Mouse (Mus musculus): ENCODE measurements around the gene Luc7l3. TPM values are rescaled to one million over a fixed set of nuclear protein-coding genes. Genes with fewer than 3 reads are reported as not detected.
"Not testable (repeated sequence)": the region's sequence is repeated elsewhere in the genome, so short reads cannot be mapped to it uniquely, and the experiment has no call there.

The Luc7l3 gene
- total and polyA plus RNA-seq, 2 experiments = 4.6 to 20.1 TPM

- DNase-seq (ENCODE audit: extremely low read depth, low read depth, low spot score) = no peak
- WGBS = 98% methylated on average over 2 of the region's 2 CpGs
- Histone ChIP-seq H3K27ac (replicated peaks; ENCODE audit: insufficient read depth, low read depth, low read length) (no peak overlapping the region), H3K27me3 (ENCODE audit: control insufficient read depth, insufficient read depth, low read length) (no peaks in the 10 kb centered on the region), H3K36me3 (ENCODE audit: control insufficient read depth, insufficient read depth, low read length) (no peaks in the 10 kb centered on the region), H3K4me1 (ENCODE audit: control insufficient read depth, insufficient read depth, low read length) (peaks cover 15% of the 10 kb centered on the region; the same call in 1 of the 2 replicates), H3K4me3 (ENCODE audit: insufficient read depth, low read depth, low read length) (no peak overlapping the region), H3K79me2 (ENCODE audit: control insufficient read depth, insufficient read depth, low read length) (no peaks in the 10 kb centered on the region), H3K9ac (ENCODE audit: low read depth, low read length) (no peak overlapping the region)
- TF ChIP-seq CTCF (IDR thresholded peaks at IDR 0.05; ENCODE audit: low read depth, low read length) (no peak), POLR2A (IDR thresholded peaks at IDR 0.05; ENCODE audit: extremely low read depth, insufficient read depth, low read length) (no peak)
These were observed 50.8 kb downstream of the Luc7l3 start for GRCm38 (mm10) chr11:94271015-94271414.

GRCm38 (mm10) chr11:94269906-94270305 is 51.9 kb downstream of the Luc7l3 start:
- Histone ChIP-seq H3K4me3 (ENCODE audit: insufficient read depth, low read depth, low read length) (no peak overlapping the region), H3K4me1 (ENCODE audit: control insufficient read depth, insufficient read depth, low read length) (peaks cover 15% of the 10 kb centered on the region; the same call in 1 of the 2 replicates), H3K27ac (replicated peaks; ENCODE audit: insufficient read depth, low read depth, low read length) (no peak overlapping the region), H3K27me3 (ENCODE audit: control insufficient read depth, insufficient read depth, low read length) (no peaks in the 10 kb centered on the region), H3K79me2 (ENCODE audit: control insufficient read depth, insufficient read depth, low read length) (no peaks in the 10 kb centered on the region), H3K9ac (ENCODE audit: low read depth, low read length) (no peak overlapping the region), H3K36me3 (ENCODE audit: control insufficient read depth, insufficient read depth, low read length) (no peaks in the 10 kb centered on the region)
- DNase-seq (ENCODE audit: extremely low read depth, low read depth, low spot score) = no peak
- WGBS = 93% methylated on average over 7 of the region's 7 CpGs
- no peak for TF ChIP-seq CTCF (IDR thresholded peaks at IDR 0.05; ENCODE audit: low read depth, low read length)
- no peak for TF ChIP-seq POLR2A (IDR thresholded peaks at IDR 0.05; ENCODE audit: extremely low read depth, insufficient read depth, low read length)

- Histone ChIP-seq H3K36me3 (ENCODE audit: control insufficient read depth, insufficient read depth, low read length) (no peaks in the 10 kb centered on the region), H3K4me1 (ENCODE audit: control insufficient read depth, insufficient read depth, low read length) (peaks cover 9% of the 10 kb centered on the region; the same call in 1 of the 2 replicates), H3K9ac (ENCODE audit: low read depth, low read length) (no peak overlapping the region), H3K27ac (replicated peaks; ENCODE audit: insufficient read depth, low read depth, low read length) (no peak overlapping the region), H3K79me2 (ENCODE audit: control insufficient read depth, insufficient read depth, low read length) (no peaks in the 10 kb centered on the region), H3K4me3 (ENCODE audit: insufficient read depth, low read depth, low read length) (no peak overlapping the region), H3K27me3 (ENCODE audit: control insufficient read depth, insufficient read depth, low read length) (no peaks in the 10 kb centered on the region)
- DNase-seq (ENCODE audit: extremely low read depth, low read depth, low spot score) = no peak
- no peak for TF ChIP-seq POLR2A (IDR thresholded peaks at IDR 0.05; ENCODE audit: extremely low read depth, insufficient read depth, low read length)
- TF ChIP-seq CTCF (IDR thresholded peaks at IDR 0.05; ENCODE audit: low read depth, low read length) = no peak
These were observed 53.0 kb downstream of the Luc7l3 start for GRCm38 (mm10) chr11:94268761-94269160.

GRCm38 (mm10) chr11:94266155-94266554 is 55.6 kb downstream of the Luc7l3 start:
- not testable (repeated sequence) for H3K36me3 ChIP-seq (ENCODE audit: control insufficient read depth, insufficient read depth, low read length); H3K9ac ChIP-seq (ENCODE audit: low read depth, low read length); H3K4me3 ChIP-seq (ENCODE audit: insufficient read depth, low read depth, low read length); DNase-seq (ENCODE audit: extremely low read depth, low read depth, low spot score); H3K79me2 ChIP-seq (ENCODE audit: control insufficient read depth, insufficient read depth, low read length); H3K27me3 ChIP-seq (ENCODE audit: control insufficient read depth, insufficient read depth, low read length); H3K27ac ChIP-seq (replicated peaks; ENCODE audit: insufficient read depth, low read depth, low read length); H3K4me1 ChIP-seq (ENCODE audit: control insufficient read depth, insufficient read depth, low read length)
- WGBS = 81% methylated on average over 3 of the region's 3 CpGs

- peak; percentile 46; the same call in 1 of the 2 replicates for TF ChIP-seq CTCF (IDR thresholded peaks at IDR 0.05; ENCODE audit: low read depth, low read length)
- no peak for TF ChIP-seq POLR2A (IDR thresholded peaks at IDR 0.05; ENCODE audit: extremely low read depth, insufficient read depth, low read length)
- no peaks in the 10 kb centered on the region for H3K36me3 ChIP-seq (ENCODE audit: control insufficient read depth, insufficient read depth, low read length)
- no peaks in the 10 kb centered on the region for H3K4me1 ChIP-seq (ENCODE audit: control insufficient read depth, insufficient read depth, low read length)
- H3K27me3 ChIP-seq (ENCODE audit: control insufficient read depth, insufficient read depth, low read length) = no peaks in the 10 kb centered on the region
- WGBS = 6% methylated on average over 18 of the region's 18 CpGs
- peak; percentile 45 for DNase-seq (ENCODE audit: extremely low read depth, low read depth, low spot score)
- H3K4me3 ChIP-seq (ENCODE audit: insufficient read depth, low read depth, low read length) = peak overlapping the region; percentile 37
- no peak overlapping the region for H3K27ac ChIP-seq (replicated peaks; ENCODE audit: insufficient read depth, low read depth, low read length)
- H3K79me2 ChIP-seq (ENCODE audit: control insufficient read depth, insufficient read depth, low read length) = no peaks in the 10 kb centered on the region
- H3K9ac ChIP-seq (ENCODE audit: low read depth, low read length) = peak overlapping the region; percentile 33; the same call in 1 of the 2 replicates
These were observed 56.5 kb downstream of the Luc7l3 start for GRCm38 (mm10) chr11:94265134-94265785.

GRCm38 (mm10) chr11:94261585-94262370 is 60.0 kb downstream of the Luc7l3 start:
- 91% methylated on average over 6 of the region's 6 CpGs for WGBS
- Histone ChIP-seq H3K79me2 (ENCODE audit: control insufficient read depth, insufficient read depth, low read length) (no peaks in the 10 kb centered on the region), H3K27me3 (ENCODE audit: control insufficient read depth, insufficient read depth, low read length) (no peaks in the 10 kb centered on the region), H3K4me1 (ENCODE audit: control insufficient read depth, insufficient read depth, low read length) (no peaks in the 10 kb centered on the region), H3K36me3 (ENCODE audit: control insufficient read depth, insufficient read depth, low read length) (no peaks in the 10 kb centered on the region), H3K27ac (replicated peaks; ENCODE audit: insufficient read depth, low read depth, low read length) (no peak overlapping the region), H3K9ac (ENCODE audit: low read depth, low read length) (no peak overlapping the region), H3K4me3 (ENCODE audit: insufficient read depth, low read depth, low read length) (no peak overlapping the region)
- TF ChIP-seq CTCF (IDR thresholded peaks at IDR 0.05; ENCODE audit: low read depth, low read length) = no peak
- no peak for TF ChIP-seq POLR2A (IDR thresholded peaks at IDR 0.05; ENCODE audit: extremely low read depth, insufficient read depth, low read length)
- no peak for DNase-seq (ENCODE audit: extremely low read depth, low read depth, low spot score)

Measured in liver, adult 2 months (tissue).